Mouse (Mus musculus): ENCODE measurements around the gene Slc36a2.
"Not testable (repeated sequence)": the region's sequence is repeated elsewhere in the genome, so short reads cannot be mapped to it uniquely, and the experiment has no call there.

Gene Slc36a2

DNA sequence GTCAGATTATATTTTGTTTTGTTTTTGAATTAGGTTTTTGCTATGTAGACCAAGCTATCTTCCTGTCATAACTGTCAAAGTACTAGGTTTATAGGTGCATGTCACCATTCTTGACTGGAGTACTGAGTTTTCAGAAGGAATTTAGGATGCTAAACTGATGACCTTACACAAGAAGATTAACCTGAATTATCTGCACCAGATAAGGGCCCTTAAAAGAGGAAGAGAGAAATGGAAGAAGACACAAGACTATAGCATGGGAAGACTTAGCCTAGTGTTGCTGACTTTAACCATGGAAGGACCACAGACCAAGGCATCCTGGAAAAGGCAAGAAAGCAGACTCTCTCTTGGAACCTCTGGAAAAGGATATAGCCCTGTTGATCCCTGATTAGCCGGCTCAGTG, 51.7 kb downstream of the Slc36a2 start:
- no peak for DNase-seq (ENCODE audit: low read depth)

GRCm38 (mm10) chr11:55131946-55132345, 52.9 kb downstream of the Slc36a2 start:
- no peak for DNase-seq (ENCODE audit: low read depth)

DNA sequence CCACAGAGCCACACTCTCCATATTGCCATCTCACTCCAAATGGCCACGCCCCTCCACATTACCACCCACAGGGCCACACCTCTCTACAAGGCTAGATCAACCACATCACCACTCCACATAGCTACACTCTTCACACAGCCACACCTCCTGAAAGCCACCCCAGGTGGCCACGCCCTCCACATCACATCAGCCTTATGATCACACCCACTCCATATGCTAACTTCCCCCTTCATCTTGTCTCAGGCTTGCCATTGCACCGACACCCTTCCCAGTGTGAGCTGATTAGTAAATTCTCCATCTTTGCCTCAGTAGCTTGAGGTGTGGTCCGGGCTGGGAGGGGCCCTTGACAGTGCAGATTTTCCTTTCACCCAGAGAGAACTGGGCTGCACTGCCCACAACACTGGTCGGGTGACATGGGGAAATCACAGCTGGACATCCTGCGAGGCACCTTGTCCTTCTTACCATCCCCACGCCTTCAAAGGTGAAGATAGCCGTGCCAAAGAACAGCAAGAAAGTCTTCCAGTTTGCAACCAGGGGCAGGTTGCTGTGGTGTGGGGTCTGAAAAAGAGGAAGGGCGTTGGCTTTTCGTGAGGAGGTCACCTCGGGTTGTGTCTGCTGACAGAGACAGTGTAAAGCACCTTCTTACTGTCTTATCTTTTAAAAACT, 53.7 kb downstream of the Slc36a2 start:
- peak; percentile 46 for DNase-seq (ENCODE audit: low read depth)

DNA sequence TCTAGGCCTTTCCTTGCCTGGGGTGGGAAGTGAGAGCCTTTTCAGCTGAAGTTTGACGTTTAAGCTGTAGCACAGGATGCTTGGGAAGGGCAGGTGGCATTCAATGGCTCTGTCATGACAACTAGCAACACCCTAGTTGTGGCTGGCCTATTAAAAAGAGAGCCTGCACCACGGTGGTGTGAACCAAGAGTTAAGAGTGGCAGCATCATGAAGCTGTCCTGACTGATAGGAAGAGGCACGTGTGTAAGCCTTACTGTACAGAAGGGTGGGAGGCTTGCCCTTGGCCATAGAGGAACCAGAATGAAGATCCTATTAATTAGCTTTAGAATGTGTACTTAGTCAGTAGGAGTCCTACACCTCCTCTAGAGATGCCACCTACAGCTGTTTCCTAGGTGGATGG, 56.5 kb downstream of the Slc36a2 start:
- DNase-seq (ENCODE audit: low read depth), result no peak

DNA sequence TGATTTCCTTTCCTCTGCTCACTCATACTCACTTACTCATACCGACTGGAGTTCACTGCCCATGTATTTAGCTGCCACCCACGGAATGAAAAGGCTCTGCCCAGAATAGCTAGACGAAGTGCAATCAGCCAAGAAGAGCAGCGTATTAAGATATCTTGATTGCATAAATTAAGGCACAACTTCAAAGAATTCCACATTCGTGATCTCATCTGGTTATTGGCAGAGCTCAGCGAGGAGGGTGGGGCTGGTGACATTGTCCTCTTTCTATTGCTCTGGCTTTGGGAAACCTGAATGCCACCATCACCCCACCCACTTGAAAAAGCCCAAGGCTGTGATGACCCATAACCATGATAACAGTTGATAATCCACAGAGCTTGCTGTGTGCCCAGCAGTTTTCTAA, 56.9 kb downstream of the Slc36a2 start:
- DNase-seq (ENCODE audit: low read depth), result no peak

DNA sequence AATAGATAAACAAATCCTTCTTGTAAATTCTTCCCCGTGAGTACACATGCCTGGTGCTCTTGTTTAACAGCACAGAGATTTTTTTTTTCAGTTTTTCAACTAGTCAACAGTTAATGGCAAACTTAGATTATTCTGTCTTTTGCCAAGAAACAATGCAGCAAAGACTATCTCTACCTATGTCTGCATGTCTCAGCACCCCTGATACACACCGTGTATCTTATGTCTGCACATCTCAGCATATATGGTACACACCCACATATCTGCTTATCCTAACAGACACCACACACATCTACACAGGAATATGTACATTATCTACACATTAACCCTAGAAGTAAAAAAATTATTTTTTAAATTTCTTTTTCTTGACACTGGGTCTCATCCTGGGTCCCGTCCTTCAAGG, 58.2 kb downstream of the Slc36a2 start:
- no peak for DNase-seq (ENCODE audit: low read depth)

DNA sequence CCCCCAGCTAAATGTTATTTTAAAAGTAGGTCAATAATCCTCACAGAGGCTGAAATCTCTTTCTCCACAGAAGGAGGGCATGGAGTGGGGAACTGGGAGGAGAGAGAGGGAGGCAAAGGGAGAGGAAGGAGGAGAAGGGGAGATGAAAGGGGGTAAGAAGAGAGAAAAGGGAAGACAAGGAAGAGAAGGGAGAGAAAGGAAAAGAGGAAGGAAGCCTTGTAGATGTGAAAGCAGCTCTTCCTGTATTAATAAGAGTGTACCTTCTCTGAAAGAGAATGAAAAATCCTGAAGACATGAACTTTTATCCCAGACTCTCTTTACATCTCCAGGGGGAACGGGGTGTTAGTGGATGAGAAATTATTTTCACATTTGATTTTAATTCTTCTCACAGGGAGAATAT, 63.4 kb downstream of the Slc36a2 start:
- no peak for DNase-seq (ENCODE audit: low read depth)

- no peak for DNase-seq (ENCODE audit: low read depth)
Measured at GRCm38 (mm10) chr11:55120821-55121271, 64.0 kb downstream of the Slc36a2 start.

GRCm38 (mm10) chr11:55120279-55120678, 64.6 kb downstream of the Slc36a2 start:
- no peak for DNase-seq (ENCODE audit: low read depth)

DNA sequence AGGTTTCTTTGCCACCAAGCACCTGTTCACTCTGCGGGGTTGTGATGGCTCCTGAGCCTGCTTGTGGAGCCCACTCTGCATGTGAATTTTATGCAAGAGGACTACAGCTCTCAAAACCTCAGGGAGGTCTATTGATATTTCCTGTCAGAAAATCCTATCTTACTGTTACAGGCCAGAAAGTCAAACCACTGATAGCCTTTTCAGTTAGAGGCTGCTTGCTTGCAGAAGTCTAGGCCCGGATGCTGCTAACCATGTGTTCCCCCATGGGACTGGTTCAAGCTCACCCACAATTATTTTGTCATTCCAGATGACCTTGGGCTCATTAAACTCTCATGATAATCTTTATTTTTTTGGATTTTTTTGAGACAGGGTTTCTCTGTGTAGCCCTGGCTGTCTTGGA, 67.8 kb downstream of the Slc36a2 start:
- DNase-seq (ENCODE audit: low read depth), result no peak

DNA sequence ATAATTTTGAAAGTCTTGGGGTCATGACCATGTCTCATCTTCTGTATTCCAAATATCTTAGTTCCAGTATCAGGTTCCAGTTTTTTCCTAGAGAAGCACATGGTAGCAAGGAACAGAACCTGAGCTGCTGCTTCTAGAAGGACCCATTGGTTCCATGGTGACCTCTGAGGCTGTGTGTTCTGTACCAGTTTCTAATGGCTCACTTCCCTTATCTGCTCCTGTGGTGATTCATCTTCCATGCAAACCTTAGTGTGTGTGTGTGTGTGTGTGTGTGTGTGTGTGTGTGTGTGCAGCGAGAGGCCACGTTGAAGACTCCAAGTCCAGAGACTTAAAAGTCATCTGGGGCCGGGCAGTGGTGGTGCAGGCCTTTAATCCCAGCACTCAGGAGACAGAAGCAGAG, 68.9 kb downstream of the Slc36a2 start:
- DNase-seq (ENCODE audit: low read depth), result no peak

DNA sequence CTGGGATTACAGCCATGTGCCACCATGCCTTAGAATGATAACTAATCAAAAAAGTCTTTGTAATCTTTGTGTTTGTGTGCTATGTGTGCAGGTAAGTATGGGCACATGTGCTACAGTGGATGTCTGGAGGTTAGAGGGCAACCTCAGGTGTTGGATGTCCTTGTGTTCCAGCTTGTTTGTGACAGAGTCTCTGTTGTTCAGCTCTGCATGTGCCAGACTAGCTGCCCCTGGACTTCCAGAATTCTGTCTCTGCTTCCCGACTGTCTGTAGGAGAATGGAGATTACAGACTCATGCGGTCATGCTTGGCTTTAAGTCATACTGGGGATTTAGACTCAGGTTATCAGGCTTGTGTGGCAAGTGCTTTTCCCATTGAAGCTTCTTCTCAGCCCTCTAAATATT, 70.6 kb downstream of the Slc36a2 start:
- no peak for DNase-seq (ENCODE audit: low read depth)

GRCm38 (mm10) chr11:55113861-55114250, 71.0 kb downstream of the Slc36a2 start:
- not testable (repeated sequence) for DNase-seq (ENCODE audit: low read depth)

DNA sequence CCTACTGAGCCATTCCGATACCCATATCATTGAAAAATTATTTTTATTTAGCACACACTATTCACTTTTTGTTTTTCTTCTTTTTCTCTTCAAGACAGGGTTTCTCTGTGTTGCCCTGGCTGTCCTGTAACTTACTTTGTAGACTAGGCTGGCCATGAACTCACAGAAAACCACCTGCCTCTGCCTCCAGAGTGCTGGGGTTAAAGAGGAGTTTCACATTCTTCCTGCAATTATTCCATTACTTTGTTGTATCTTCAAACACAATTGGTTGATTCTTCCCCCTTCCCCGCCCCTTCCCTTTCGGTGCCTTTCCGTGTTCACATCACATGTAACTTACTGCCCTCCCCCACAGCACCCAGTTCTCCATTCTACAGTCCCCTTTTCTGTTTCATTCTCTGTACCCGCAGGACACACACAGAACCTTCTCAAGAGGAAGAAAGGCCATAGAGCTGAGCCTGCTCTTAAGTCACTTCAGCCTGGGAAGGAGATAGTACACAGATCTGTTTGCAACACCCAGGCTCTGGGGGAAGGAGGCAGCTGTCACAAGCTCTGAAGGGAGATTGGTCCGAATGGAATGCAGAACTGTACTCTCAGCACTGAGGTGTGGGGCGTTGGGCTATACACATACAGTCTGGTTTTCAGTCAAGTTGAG, 71.5 kb downstream of the Slc36a2 start:
- DNase-seq (ENCODE audit: low read depth), result no peak

DNA sequence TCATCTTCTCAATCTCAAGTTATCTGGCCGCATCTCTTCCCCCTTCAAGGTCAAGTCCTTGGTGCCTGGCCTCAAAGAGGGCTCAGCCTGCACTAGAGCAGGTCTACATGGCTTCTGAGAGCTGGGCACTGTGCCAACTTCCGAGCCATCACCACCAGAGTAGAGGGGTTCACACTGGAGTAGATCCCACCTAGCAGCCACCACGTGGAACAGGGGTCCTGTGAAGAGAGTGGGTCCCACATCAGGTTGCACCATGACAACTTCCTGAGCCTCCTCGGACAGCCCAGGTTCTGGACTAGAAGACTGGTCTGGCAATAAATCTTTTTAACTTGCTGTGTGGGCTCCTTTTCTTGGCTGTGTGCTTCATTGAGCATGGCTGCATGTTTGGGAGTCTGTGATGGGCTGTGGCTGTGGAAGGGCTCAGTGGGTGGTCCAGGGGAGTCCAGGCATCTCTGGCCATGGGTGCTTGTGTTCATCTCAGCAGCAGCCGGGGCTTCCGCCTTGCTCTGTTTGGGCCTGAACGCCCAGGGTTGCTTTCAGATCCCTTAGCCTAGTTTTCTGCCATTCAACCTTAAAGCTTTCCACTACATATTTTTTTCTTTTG, 74.2 kb downstream of the Slc36a2 start:
- DNase-seq (ENCODE audit: low read depth), result no peak

- DNase-seq (ENCODE audit: low read depth), result no peak
Measured at GRCm38 (mm10) chr11:55109521-55110300, 75.2 kb downstream of the Slc36a2 start.
